Mouse (Mus musculus) kidney, postnatal 10 days (tissue): ENCODE measurements around the gene Slc6a9.
A peak's percentile ranks its signal among the peaks of the same experiment; 100 is the strongest.

Source experiments
- DNase-seq: peaks from one replicate; pipeline ENCODE4 v3.0.0; 2021; ENCODE audit warnings: mixed read lengths

Slc6a9 gene

GRCm38 (mm10) chr4:117841566-117841965, 7.3 kb downstream of the Slc6a9 start:
- DNase-seq = no peak

GRCm38 (mm10) chr4:117843101-117843500, 8.8 kb downstream of the Slc6a9 start:
- no peak for DNase-seq

- no peak for DNase-seq
These were observed 10.2 kb downstream of the Slc6a9 start for GRCm38 (mm10) chr4:117844467-117844866.

GRCm38 (mm10) chr4:117845316-117845715, 11.0 kb downstream of the Slc6a9 start:
- no peak for DNase-seq

GRCm38 (mm10) chr4:117846261-117846660, 12.0 kb downstream of the Slc6a9 start:
- DNase-seq = no peak

GRCm38 (mm10) chr4:117847011-117847410, 12.7 kb downstream of the Slc6a9 start:
- peak; percentile 41 for DNase-seq

- no peak for DNase-seq
These were observed 14.8 kb downstream of the Slc6a9 start for GRCm38 (mm10) chr4:117849063-117849462.

DNA sequence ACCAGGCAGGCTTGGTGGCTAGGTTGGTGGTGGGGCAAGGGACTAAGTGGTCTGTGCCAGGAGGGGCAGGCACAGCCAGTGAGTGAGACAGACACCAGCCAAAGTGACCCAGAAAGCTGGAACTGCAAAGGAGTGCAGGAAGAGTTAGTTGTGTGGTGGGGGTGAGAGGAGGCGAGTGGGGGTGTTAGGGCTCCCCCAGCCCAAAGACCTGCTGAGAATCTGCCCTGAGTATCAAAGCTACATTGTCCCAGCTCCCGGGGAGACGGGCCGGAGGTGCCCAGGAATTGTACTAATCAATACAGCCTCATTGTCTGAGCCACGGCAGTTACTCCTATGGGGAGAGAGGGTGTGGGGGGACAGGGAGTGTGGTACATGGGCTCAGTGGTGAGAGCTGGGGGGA, 15.2 kb downstream of the Slc6a9 start:
- DNase-seq = no peak

- no peak for DNase-seq
These were observed 15.9 kb downstream of the Slc6a9 start for GRCm38 (mm10) chr4:117850176-117850575.

DNA sequence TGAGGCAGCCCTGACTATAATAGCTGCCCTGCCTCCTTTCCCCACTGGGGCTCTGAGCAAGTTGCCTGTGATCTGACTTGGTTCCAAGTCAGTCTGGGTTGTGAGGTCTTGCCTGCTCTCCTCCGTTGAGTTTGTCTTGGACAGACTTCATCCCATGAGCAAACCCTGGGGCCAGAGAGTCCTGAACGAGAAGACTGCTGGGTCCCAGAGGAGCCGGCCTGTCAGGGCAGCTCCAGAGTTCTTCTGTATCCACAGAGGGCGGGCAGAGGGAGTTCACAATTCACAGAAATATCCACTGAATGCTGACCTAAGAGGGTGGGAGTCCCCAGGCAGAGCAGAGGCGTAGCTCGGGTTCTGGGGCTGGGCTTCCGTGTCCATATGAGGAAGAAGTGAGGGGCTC, 16.6 kb downstream of the Slc6a9 start:
- peak; percentile 63 for DNase-seq

DNA sequence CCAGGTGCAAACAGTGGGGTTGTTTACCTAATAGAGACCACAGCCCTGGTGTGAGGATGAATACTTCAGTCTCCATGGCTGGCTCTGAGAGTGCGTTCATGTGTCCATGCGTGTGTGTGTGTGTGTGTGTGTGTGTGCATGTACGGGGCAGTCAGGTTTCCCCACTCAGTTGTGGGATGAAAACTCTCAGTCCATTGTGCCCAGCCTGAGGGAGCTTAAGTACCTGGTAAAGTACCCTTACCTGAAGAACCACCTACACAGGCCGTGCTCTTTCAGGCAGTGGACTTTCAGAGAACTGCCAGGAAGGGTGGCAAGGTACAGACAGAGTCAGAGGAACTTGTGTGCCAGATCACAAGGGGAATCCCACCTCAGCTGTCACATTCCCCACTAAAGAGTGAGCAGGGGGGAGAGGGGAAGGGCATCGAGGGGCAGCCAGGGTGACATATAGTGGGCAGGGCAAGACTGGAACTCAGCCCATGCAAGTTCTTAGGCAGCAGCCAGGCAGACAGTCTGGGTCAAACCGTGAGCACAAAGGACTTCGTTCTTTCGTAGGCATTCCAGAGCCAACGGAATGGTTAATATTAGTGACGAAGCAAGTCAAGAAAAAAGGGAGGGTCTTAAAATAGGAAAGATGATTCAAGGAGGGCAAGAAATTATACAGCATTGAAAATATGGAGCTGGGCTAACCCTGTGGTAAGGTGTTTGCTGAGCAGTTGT, 18.0 kb downstream of the Slc6a9 start:
- DNase-seq = no peak

- DNase-seq = peak; percentile 50
These were observed 20.8 kb downstream of the Slc6a9 start for GRCm38 (mm10) chr4:117855146-117855545.

GRCm38 (mm10) chr4:117858794-117859193, 24.5 kb downstream of the Slc6a9 start:
- DNase-seq = peak; percentile 81

GRCm38 (mm10) chr4:117860570-117860969, 26.3 kb downstream of the Slc6a9 start:
- DNase-seq = no peak

DNA sequence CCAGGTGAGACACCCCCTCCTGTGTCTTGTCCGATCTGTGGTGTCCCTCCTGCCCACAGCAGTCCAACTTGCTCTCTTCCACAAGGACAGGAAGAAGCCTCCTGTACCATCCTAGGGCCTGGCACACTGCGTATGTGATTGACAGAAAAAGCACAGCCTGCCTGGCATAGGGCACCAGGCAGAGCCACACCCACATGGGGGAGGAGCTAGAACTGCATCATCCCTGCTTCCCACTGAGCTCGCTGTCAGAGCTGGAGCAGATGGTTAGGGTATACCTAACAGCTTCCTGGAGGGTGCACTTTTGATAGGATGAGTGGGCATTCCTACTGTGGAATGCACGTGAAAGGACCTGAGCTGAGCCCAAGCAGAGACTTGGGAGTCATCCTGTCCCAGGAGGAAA, 28.5 kb downstream of the Slc6a9 start:
- DNase-seq = peak; percentile 46

DNA sequence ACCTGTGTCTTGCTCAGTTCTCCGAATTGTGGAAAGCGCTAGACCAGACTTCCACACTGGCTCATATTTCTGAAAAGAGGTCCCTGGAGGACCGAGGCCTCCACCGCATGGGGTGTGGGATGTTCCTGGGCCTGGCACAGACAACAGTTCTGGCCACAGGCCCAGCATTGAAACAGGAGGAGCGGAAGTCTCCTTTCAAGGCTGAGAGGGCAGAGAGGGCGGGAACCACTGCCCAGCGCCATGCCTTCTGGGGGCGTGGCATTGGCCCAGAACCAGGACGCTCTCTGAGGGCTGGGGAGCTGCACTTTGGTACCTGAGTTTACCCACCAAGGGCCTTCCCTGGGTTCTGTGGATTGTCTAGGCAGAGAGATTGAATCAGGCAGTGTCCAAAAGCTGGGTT, 31.8 kb downstream of the Slc6a9 start:
- peak; percentile 90 for DNase-seq

GRCm38 (mm10) chr4:117867000-117867399, 32.7 kb downstream of the Slc6a9 start:
- no peak for DNase-seq

DNA sequence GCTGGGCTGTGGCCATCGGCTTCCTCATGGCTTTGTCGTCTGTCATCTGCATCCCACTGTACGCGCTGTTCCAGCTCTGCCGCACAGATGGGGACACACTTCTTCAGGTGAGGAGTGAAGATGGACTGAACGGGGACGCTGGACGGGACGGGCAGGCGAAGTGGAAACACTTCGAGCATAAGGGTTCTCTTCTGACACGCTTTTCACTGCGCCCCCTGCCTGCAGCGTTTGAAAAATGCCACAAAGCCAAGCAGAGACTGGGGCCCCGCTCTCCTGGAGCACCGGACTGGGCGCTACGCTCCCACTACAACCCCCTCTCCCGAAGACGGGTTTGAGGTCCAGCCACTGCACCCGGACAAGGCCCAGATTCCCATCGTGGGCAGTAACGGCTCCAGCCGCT, 33.5 kb downstream of the Slc6a9 start:
- peak; percentile 82 for DNase-seq

DNA sequence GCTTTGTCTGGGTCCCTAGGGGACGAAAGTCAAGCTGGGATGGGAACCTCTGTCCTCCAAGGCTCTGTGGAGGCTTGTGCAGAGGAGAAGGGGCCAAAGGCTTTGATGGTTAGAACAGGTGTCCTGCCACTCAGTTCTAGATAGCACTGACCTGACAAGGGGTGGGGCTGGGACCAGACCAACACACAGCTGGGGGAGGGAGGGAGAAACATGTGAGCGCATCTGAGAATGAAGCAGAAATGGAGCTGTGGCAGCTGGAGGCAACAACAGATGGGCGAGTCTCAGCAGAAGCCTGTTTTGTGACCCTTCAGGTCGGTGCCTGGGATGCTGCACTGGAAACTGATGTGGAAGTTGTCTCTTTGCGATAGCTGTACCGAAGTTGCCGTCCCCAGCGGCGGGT, 35.0 kb downstream of the Slc6a9 start:
- DNase-seq = no peak

DNA sequence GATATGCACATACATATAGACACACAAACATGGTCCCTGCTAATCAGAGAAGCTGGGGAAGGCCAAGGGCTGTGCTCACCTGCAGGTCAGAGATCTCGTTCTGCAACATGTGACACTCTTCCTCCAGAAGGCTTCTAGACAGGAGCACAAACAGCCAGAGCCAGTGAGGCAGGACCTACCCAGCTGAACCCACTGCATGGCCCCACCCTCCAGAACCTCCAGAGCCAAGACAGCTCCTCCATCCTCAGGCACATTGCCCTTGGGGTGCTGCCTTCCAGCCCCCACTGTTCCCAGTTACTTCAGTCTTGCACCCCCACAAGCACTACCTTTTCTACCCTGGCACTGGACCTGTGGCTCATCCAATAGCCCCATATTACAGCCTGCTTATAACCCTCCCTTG, 36.1 kb downstream of the Slc6a9 start:
- no peak for DNase-seq

- no peak for DNase-seq
These were observed 37.5 kb downstream of the Slc6a9 start for GRCm38 (mm10) chr4:117871787-117872186.

DNA sequence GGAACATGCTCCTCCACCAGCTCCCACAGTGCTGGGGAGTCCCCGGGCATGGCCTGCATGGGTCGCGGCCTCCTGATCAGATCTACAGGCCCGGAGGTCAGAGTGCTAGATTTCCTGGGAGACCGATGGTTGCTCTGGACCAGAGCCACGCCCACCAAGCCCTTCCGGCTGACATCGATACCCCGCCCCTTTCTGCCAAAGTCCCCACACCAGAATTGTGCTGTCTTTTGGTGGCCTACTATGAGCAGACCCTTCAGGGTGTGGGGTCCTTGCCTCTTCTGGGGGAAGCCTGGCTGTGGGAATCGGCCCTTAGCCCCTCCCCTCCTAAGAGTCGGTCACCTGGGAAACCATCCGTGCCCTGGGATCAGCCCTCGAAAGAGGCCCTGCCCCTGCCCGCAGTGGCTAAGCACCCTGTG, 38.2 kb downstream of the Slc6a9 start, which contains the start of gene Ccdc24:
Ccdc24 (minus strand) TSS at position 87 of the 416 bp plus-strand sequence.
- DNase-seq = peak; percentile 57

GRCm38 (mm10) chr4:117873615-117874014, 39.3 kb downstream of the Slc6a9 start:
- no peak for DNase-seq

GRCm38 (mm10) chr4:117878301-117878700, 44.0 kb downstream of the Slc6a9 start:
- DNase-seq = no peak

- no peak for DNase-seq
These were observed 44.4 kb downstream of the Slc6a9 start for GRCm38 (mm10) chr4:117878703-117879102.
